Mouse (Mus musculus) heart, embryonic 11.5 days (tissue): ENCODE data around the gene Atrnl1. TPM values are rescaled to one million over a fixed set of nuclear protein-coding genes. Genes with fewer than 3 reads are reported as not detected.

Source experiments
- ATAC-seq: fragments of 200-750 bp; cut with Nextera tagmentation; replicated peaks from 2 replicates; pipeline ENCODE4 v1.8.0; 2017; ENCODE audit warnings: moderate library complexity; ENCODE audit not compliant: insufficient number of reproducible peaks, low FRiP score, low TSS enrichment
- H3K27ac ChIP-seq: fragments of 300-500 bp; sonication (generic); 2 replicates; pipeline ENCODE4 v1.5.1; 2014; ENCODE audit warnings: mild to moderate bottlenecking, low read depth, low read length
- H3K27me3 ChIP-seq: fragments of 300-500 bp; sonication (generic); 2 replicates; pipeline ENCODE4 v1.6.1; 2014; ENCODE audit warnings: mild to moderate bottlenecking, low read length, mixed read lengths; ENCODE audit not compliant: control insufficient read depth, insufficient read depth
- H3K36me3 ChIP-seq: fragments of 300-500 bp; sonication (generic); 2 replicates; pipeline ENCODE4 v1.6.1; 2014; ENCODE audit warnings: mild to moderate bottlenecking, low read length, moderate library complexity, mixed read lengths; ENCODE audit not compliant: control insufficient read depth, insufficient read depth
- H3K4me1 ChIP-seq: fragments of 300-500 bp; sonication (generic); 2 replicates; pipeline ENCODE4 v1.6.1; 2014; ENCODE audit warnings: low read length; ENCODE audit not compliant: control insufficient read depth, insufficient read depth
- H3K4me2 ChIP-seq: fragments of 300-500 bp; sonication (generic); 2 replicates; pipeline ENCODE4 v1.6.1; 2014; ENCODE audit warnings: mild to moderate bottlenecking, moderate library complexity
- H3K4me3 ChIP-seq: fragments of 300-500 bp; sonication (generic); 2 replicates; pipeline ENCODE4 v1.5.1; 2014; ENCODE audit warnings: low read depth, low read length
- H3K9ac ChIP-seq: fragments of 300-500 bp; sonication (generic); 2 replicates; pipeline ENCODE4 v1.6.1; 2014; ENCODE audit warnings: mild to moderate bottlenecking, low read depth, low read length, moderate library complexity
- H3K9me3 ChIP-seq: fragments of 300-500 bp; sonication (generic); replicated peaks from 2 replicates; pipeline ENCODE4 v1.6.1; 2016; ENCODE audit warnings: low read length; ENCODE audit not compliant: control insufficient read depth
- WGBS: fragments of 180-500 bp; shearing (Covaris S2); extraction: QIAGEN DNeasy Blood & Tissue Kit; methylation state at CpG from one replicate; pipeline ENCODE4 v1.1.7; 2014; ENCODE audit not compliant: insufficient replicate concordance; 5-methylcytosine and 5-hydroxymethylcytosine counted together
- polyA plus RNA-seq: library from polyadenylated mRNA; unstranded; fragments of >200 nt; fragmentation: Nextera tagmentation; extraction: Ambion mirVana; gene quantifications from 2 replicates; pipeline ENCODE4 v1.2.1, GENCODE M21; 2014

Gene Atrnl1
- polyA plus RNA-seq, 1 experiment from 2014 or later = 4.0 TPM

GRCm38 (mm10) chr19:57949260-57949917 lies 338.6 kb downstream of the Atrnl1 start:
- H3K4me3 ChIP-seq = no peak overlapping the region
- H3K9ac ChIP-seq = no peak overlapping the region
- H3K4me2 ChIP-seq = no peak overlapping the region
- WGBS = 85% methylated on average over 13 of the region's 13 CpGs
- H3K27me3 ChIP-seq = no peaks in the 10 kb centered on the region
- H3K27ac ChIP-seq = no peak overlapping the region
- H3K36me3 ChIP-seq = 0 out of 2 replicates have a peak, but pooled peaks cover 3% of the 10 kb centered on the region
- no peak for ATAC-seq
- H3K4me1 ChIP-seq = no peaks in the 10 kb centered on the region
- no peaks in the 10 kb centered on the region for H3K9me3 ChIP-seq

DNA sequence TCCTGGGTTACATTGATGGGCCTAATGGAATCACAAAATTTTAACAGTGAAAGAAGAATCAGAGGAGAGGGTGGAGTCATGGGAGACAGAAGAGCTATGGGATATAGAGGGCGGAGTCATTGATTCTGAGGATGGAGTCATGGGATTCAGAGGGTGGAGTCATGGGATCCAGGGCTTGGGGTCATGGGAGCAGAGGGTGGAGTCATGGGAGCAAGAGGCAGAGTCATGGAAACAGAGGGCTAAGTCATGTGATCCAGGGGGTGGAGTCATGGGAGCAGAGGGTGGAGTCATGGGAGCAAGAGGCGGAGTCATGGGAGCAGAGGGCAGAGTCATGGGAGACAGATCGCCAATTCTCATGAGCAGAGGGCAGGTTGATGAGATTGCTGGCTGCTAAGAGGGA lies 343.3 kb downstream of the Atrnl1 start:
- H3K4me1 ChIP-seq = no peaks in the 10 kb centered on the region
- WGBS = 94% methylated on average over 3 of the region's 3 CpGs
- H3K27ac ChIP-seq = no peak overlapping the region

DNA sequence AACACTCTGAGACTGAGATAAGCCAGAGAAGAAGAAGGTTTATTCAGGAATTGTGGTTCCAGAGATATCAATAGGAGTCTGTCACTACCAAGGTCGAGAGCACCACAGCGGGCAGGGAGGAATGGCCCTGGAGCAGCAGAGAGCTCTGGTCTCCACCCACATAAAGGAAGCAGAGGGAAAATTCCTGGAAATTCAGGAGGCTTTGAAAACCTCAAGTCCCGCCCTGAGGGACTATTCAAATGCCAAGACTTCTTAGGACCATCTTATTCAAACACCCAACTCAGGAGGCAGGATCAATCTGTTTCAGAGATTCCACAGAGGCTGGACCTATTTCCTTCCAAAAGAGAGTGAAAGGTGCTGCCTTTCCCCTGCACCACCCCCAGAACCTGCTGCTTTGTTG lies 345.6 kb downstream of the Atrnl1 start:
- no peak for ATAC-seq
- no peaks in the 10 kb centered on the region for H3K4me1 ChIP-seq
- no peaks in the 10 kb centered on the region for H3K9me3 ChIP-seq
- H3K4me3 ChIP-seq = no peak overlapping the region
- no peak overlapping the region for H3K4me2 ChIP-seq
- no peaks in the 10 kb centered on the region for H3K36me3 ChIP-seq
- H3K27me3 ChIP-seq = no peaks in the 10 kb centered on the region
- H3K27ac ChIP-seq = no peak overlapping the region
- WGBS = 70% methylated on average over 3 of the region's 3 CpGs
- H3K9ac ChIP-seq = no peak overlapping the region

More for the DNA sequence above, 343.3 kb downstream of the Atrnl1 start:
- no peak overlapping the region for H3K4me2 ChIP-seq
- H3K27me3 ChIP-seq = no peaks in the 10 kb centered on the region
- H3K4me3 ChIP-seq = no peak overlapping the region
- ATAC-seq = no peak
- no peak overlapping the region for H3K9ac ChIP-seq
- no peaks in the 10 kb centered on the region for H3K36me3 ChIP-seq
- H3K9me3 ChIP-seq = no peaks in the 10 kb centered on the region

DNA sequence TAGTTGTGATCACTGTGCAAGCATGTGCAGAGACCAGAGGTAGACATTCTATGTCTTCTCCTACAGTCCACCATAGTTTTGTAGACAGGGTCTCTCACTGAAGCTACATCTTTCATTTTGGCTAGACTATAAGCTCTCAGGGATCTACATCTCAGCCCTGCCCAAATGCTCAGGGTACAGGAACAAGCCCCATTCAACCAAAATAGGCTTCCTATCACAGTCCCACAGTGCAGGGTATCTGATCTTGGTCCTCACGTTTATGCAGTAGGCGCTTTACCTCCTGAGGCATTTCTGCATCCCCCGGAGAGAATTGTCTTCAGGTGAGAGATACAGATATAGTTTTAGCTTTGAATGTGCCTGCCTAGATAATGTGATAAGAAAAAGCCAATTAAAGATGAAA lies 346.5 kb downstream of the Atrnl1 start:
- Histone ChIP-seq H3K27me3 (no peaks in the 10 kb centered on the region), H3K4me1 (no peaks in the 10 kb centered on the region), H3K27ac (no peak overlapping the region), H3K4me2 (no peak overlapping the region), H3K4me3 (no peak overlapping the region), H3K9me3 (no peaks in the 10 kb centered on the region), H3K9ac (no peak overlapping the region), H3K36me3 (no peaks in the 10 kb centered on the region)
- 84% methylated on average over 3 of the region's 3 CpGs for WGBS
- ATAC-seq = no peak

DNA sequence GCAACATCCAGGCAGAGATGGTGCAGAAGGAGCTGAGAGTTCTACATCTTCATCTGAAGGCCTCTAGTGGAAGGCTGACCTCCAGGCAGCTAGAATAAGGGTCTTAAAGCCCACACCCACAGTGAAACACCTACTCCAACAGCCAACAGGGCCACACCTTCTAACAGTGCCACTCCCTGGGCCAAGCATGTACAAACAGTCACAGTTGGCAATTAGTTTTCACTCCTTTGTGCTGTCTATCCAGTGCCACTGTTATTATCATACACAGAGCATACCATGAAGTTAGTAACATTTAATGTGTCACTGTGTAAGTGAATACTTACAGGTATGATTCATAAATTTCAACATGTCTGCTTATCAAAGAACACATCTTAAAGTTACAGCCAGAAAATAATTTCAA lies 347.3 kb downstream of the Atrnl1 start:
- no peak overlapping the region for H3K4me3 ChIP-seq
- no peaks in the 10 kb centered on the region for H3K36me3 ChIP-seq
- no peaks in the 10 kb centered on the region for H3K4me1 ChIP-seq
- no peak overlapping the region for H3K4me2 ChIP-seq
- H3K9ac ChIP-seq = no peak overlapping the region
- no peaks in the 10 kb centered on the region for H3K9me3 ChIP-seq
- no peaks in the 10 kb centered on the region for H3K27me3 ChIP-seq
- H3K27ac ChIP-seq = no peak overlapping the region
- ATAC-seq = no peak

DNA sequence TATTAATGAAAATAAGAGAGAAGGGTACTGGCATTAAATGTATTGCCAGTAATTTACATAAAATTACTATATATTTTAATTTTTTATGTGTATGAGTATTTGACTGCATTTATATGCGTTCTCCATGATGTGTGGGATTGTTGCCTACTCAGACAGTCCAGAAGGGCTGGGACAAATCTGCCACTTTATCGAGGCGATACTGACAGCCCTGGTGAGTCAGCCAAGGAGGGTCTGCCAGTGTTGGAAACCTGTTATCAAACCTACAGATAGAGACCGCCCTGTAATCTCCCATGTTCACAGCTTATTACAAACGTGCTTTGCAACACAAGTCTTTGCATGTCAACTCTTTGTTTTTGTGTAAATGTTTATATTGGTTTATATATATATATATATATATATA lies 347.9 kb downstream of the Atrnl1 start:
- no peaks in the 10 kb centered on the region for H3K36me3 ChIP-seq
- no peak overlapping the region for H3K27ac ChIP-seq
- 45% methylated on average over 5 of the region's 5 CpGs for WGBS
- H3K4me2 ChIP-seq = no peak overlapping the region
- no peaks in the 10 kb centered on the region for H3K27me3 ChIP-seq
- no peak overlapping the region for H3K4me3 ChIP-seq
- H3K4me1 ChIP-seq = no peaks in the 10 kb centered on the region
- no peaks in the 10 kb centered on the region for H3K9me3 ChIP-seq
- H3K9ac ChIP-seq = no peak overlapping the region
- ATAC-seq = no peak

DNA sequence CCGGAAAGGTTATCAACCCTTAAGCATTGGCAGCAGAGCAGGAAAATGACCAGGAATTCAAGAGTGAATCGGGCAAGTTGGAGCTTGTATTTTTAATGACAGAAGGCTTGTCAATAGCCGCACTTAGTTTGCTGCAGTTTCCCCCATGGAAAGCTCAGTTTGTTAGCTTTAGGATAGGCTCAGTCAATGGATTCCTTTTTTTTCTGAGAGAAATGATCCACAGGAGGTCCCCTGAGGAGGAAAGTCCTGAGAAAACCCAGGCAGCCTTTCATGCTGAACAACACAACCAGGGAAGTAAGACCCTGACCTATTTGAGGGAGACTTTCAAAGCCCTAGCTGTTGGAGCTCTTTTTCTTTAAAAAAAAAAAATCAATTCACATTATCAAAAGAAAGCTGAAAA lies 350.5 kb downstream of the Atrnl1 start:
- ATAC-seq = no peak
- H3K9ac ChIP-seq = no peak overlapping the region

DNA sequence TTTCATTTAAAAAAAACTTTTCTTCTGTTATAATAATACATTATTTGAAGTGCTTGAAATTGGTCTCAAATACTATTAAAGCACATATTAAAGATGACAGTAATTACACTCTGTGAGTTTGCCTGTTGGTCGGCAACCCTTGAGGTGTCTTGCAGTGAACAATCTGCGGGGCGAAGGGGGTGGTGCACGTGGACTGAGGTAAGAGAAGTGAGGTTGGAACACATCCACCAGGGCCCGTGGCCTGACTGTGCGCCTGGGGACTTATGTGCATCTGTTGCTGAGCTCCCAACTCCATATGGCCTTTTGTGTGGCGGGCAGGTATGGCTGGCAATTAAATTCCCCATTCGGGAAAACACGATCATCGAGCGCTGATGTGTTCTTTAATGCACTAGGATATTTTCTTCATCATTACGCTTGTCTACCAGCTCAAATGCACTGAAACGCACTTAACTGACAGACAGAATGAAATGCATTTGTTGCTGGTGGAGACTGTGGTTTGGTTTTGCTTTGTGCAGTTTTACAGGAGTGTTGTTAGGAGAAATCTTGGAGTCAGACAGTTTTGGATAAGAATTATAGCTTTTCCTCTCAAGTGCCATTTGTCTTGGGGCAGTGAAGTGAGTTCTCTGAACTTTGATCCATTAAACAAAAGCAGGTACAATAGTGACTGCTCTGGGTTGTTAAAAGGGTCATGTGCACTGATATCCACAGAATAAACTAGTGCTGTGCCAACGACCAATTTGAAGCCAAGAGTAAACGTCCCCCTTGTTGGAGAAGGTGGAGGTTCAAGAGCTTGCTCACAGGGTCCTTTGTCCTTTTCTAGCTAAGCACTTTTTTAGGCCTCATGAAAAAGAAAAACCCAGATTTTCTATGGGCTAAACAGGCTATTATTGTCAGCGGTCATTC lies 351.2 kb downstream of the Atrnl1 start:
- Histone ChIP-seq H3K36me3 (no peaks in the 10 kb centered on the region), H3K4me2 (no peak overlapping the region), H3K4me3 (no peak overlapping the region), H3K9ac (no peak overlapping the region), H3K27me3 (no peaks in the 10 kb centered on the region), H3K27ac (no peak overlapping the region), H3K9me3 (no peaks in the 10 kb centered on the region), H3K4me1 (no peaks in the 10 kb centered on the region)
- 86% methylated on average over 16 of the region's 16 CpGs for WGBS
- no peak for ATAC-seq

More for the DNA sequence above, 350.5 kb downstream of the Atrnl1 start:
- Histone ChIP-seq H3K4me2 (no peak overlapping the region), H3K36me3 (no peaks in the 10 kb centered on the region), H3K27me3 (no peaks in the 10 kb centered on the region), H3K4me3 (no peak overlapping the region), H3K9me3 (no peaks in the 10 kb centered on the region), H3K27ac (no peak overlapping the region), H3K4me1 (no peaks in the 10 kb centered on the region)
- 79% methylated on average over 3 of the region's 3 CpGs for WGBS
